In genomic region chr1:127131871-127132270, GRCm38 (mm10) we compare ENCODE assay signal across 24 mouse cellular contexts.
DNase-seq lines count a peak whose midpoint lies in the region; ATAC-seq and TF ChIP-seq lines count a peak whose summit lies in the region.
"Had no signal": no experiment of that assay in that cellular context is flagged by ENCODE, and none has a peak within 500 bp of the region (broad histone marks: within the 10 kb centered on the region; RNA-seq: fewer than 3 reads in every experiment).

No protein-coding gene starts in this region.

- H3K27me3 ChIP-seq in liver, adult 2 months (ENCODE audit: control insufficient read depth, insufficient read depth, low read length): no peaks in the 10 kb centered on the region
- no peaks in the 10 kb centered on the region for H3K27me3 ChIP-seq in liver, embryonic 11.5 days (replicated peaks; ENCODE audit: control insufficient read depth, insufficient read depth, low read length)
- no peaks in the 10 kb centered on the region for H3K27me3 ChIP-seq in midbrain, embryonic 11.5 days (ENCODE audit: control insufficient read depth, insufficient read depth, low read length)
- H3K27me3 ChIP-seq in midbrain, embryonic 14.5 days (ENCODE audit: control insufficient read depth, insufficient read depth, low read length): no peaks in the 10 kb centered on the region
- H3K27me3 ChIP-seq in stomach, embryonic 16.5 days (ENCODE audit: control insufficient read depth, insufficient read depth, low read length): no peaks in the 10 kb centered on the region
- H3K27me3 ChIP-seq: CH12.LX; embryonic facial prominence, embryonic 12.5 days; forebrain, embryonic 13.5 days; Patski had no signal

- no peak overlapping the region for H3K4me3 ChIP-seq in liver, adult 2 months (ENCODE audit: insufficient read depth, low read depth, low read length)
- no peak overlapping the region for H3K4me3 ChIP-seq in liver, embryonic 11.5 days (ENCODE audit: low read depth, low read length)
- H3K4me3 ChIP-seq in midbrain, embryonic 11.5 days (ENCODE audit: low read depth, low read length): no peak overlapping the region
- H3K4me3 ChIP-seq in midbrain, embryonic 14.5 days (replicated peaks; ENCODE audit: low read depth, low read length): no peak overlapping the region
- H3K4me3 ChIP-seq in stomach, embryonic 16.5 days (replicated peaks; ENCODE audit: low read length): no peak overlapping the region
- H3K4me3 ChIP-seq: embryonic facial prominence, embryonic 10.5 days; embryonic facial prominence, embryonic 12.5 days; forebrain, embryonic 13.5 days had no signal

- ATAC-seq in liver, embryonic 11.5 days (replicated peaks; ENCODE audit: low FRiP score): no peak
- peak; percentile 68; the same call in 1 of the 2 replicates for ATAC-seq in midbrain, embryonic 11.5 days (ENCODE audit: low FRiP score)
- ATAC-seq in midbrain, embryonic 14.5 days (ENCODE audit: low FRiP score, low TSS enrichment): no peak
- peak; percentile 60; the same call in 1 of the 2 replicates for ATAC-seq in stomach, embryonic 16.5 days (ENCODE audit: insufficient read depth, low FRiP score)
- ATAC-seq: activated CD4-positive, CD25-positive, alpha-beta regulatory T cell, adult 4 months; CD4-positive, CD25-positive, alpha-beta regulatory T cell, adult 4 months; forebrain, embryonic 13.5 days; Patski had no signal

- H3K9me3 ChIP-seq in liver, embryonic 11.5 days (ENCODE audit: control insufficient read depth, low read length): no peaks in the 10 kb centered on the region
- no peaks in the 10 kb centered on the region for H3K9me3 ChIP-seq in midbrain, embryonic 11.5 days (ENCODE audit: control insufficient read depth, low read length)
- H3K9me3 ChIP-seq in midbrain, embryonic 14.5 days (ENCODE audit: control insufficient read depth, low read length): no peaks in the 10 kb centered on the region
- no peaks in the 10 kb centered on the region for H3K9me3 ChIP-seq in stomach, embryonic 16.5 days (replicated peaks; ENCODE audit: control insufficient read depth, low read length)
- H3K9me3 ChIP-seq: embryonic facial prominence, embryonic 10.5 days; embryonic facial prominence, embryonic 12.5 days; forebrain, embryonic 13.5 days had no signal

- TF ChIP-seq POLR2A in liver, adult 2 months (IDR thresholded peaks at IDR 0.05; ENCODE audit: extremely low read depth, insufficient read depth, low read length): no peak

- no peaks in the 10 kb centered on the region for H3K79me2 ChIP-seq in liver, adult 2 months (ENCODE audit: control insufficient read depth, insufficient read depth, low read length)

- no peak overlapping the region for H3K27ac ChIP-seq in liver, adult 2 months (replicated peaks; ENCODE audit: insufficient read depth, low read depth, low read length)
- H3K27ac ChIP-seq in liver, embryonic 11.5 days (ENCODE audit: low read depth, low read length): no peak overlapping the region
- no peak overlapping the region for H3K27ac ChIP-seq in midbrain, embryonic 11.5 days (ENCODE audit: low read depth, low read length)
- no peak overlapping the region for H3K27ac ChIP-seq in midbrain, embryonic 14.5 days (replicated peaks; ENCODE audit: low read depth, low read length)
- H3K27ac ChIP-seq in stomach, embryonic 16.5 days (ENCODE audit: low read length): no peak overlapping the region
- H3K27ac ChIP-seq: embryonic facial prominence, embryonic 10.5 days; embryonic facial prominence, embryonic 12.5 days; forebrain, embryonic 13.5 days had no signal

- H3K4me1 ChIP-seq in liver, adult 2 months (ENCODE audit: control insufficient read depth, insufficient read depth, low read length): no peaks in the 10 kb centered on the region
- no peaks in the 10 kb centered on the region for H3K4me1 ChIP-seq in liver, embryonic 11.5 days (replicated peaks; ENCODE audit: control insufficient read depth, insufficient read depth, low read length)
- H3K4me1 ChIP-seq in midbrain, embryonic 11.5 days (ENCODE audit: control insufficient read depth, insufficient read depth, low read length): no peaks in the 10 kb centered on the region
- H3K4me1 ChIP-seq in midbrain, embryonic 14.5 days (ENCODE audit: control insufficient read depth, insufficient read depth, low read length): no peaks in the 10 kb centered on the region
- H3K4me1 ChIP-seq in stomach, embryonic 16.5 days (ENCODE audit: control insufficient read depth, insufficient read depth, low read length): no peaks in the 10 kb centered on the region
- H3K4me1 ChIP-seq: embryonic facial prominence, embryonic 10.5 days; embryonic facial prominence, embryonic 12.5 days; forebrain, embryonic 13.5 days had no signal

- 31% methylated on average over 5 of the region's 5 CpGs for WGBS in liver, adult 2 months
- 75% methylated on average over 5 of the region's 5 CpGs for WGBS in liver, embryonic 11.5 days
- 78% methylated on average over 5 of the region's 5 CpGs for WGBS in midbrain, embryonic 11.5 days
- 86% methylated on average over 5 of the region's 5 CpGs for WGBS in midbrain, embryonic 14.5 days
- WGBS in stomach, embryonic 16.5 days: 52% methylated on average over 5 of the region's 5 CpGs

- H3K4me2 ChIP-seq in liver, embryonic 11.5 days: no peak overlapping the region
- no peak overlapping the region for H3K4me2 ChIP-seq in midbrain, embryonic 11.5 days
- H3K4me2 ChIP-seq in midbrain, embryonic 14.5 days (ENCODE audit: low read length): no peak overlapping the region
- H3K4me2 ChIP-seq in stomach, embryonic 16.5 days (ENCODE audit: low read depth, low read length): no peak overlapping the region
- H3K4me2 ChIP-seq: embryonic facial prominence, embryonic 12.5 days; forebrain, embryonic 13.5 days had no signal

- no peak for TF ChIP-seq CTCF in liver, adult 2 months (IDR thresholded peaks at IDR 0.05; ENCODE audit: low read depth, low read length)

- H3K9ac ChIP-seq in liver, adult 2 months (ENCODE audit: low read depth, low read length): no peak overlapping the region
- no peak overlapping the region for H3K9ac ChIP-seq in liver, embryonic 11.5 days (ENCODE audit: low read depth, low read length)
- no peak overlapping the region for H3K9ac ChIP-seq in midbrain, embryonic 11.5 days (ENCODE audit: low read length)
- H3K9ac ChIP-seq in midbrain, embryonic 14.5 days (replicated peaks; ENCODE audit: low read length): no peak overlapping the region
- no peak overlapping the region for H3K9ac ChIP-seq in stomach, embryonic 16.5 days (ENCODE audit: low read length)
- H3K9ac ChIP-seq: embryonic facial prominence, embryonic 12.5 days; forebrain, embryonic 13.5 days had no signal

- H3K36me3 ChIP-seq in liver, adult 2 months (ENCODE audit: control insufficient read depth, insufficient read depth, low read length): no peaks in the 10 kb centered on the region
- H3K36me3 ChIP-seq in liver, embryonic 11.5 days (ENCODE audit: control insufficient read depth, insufficient read depth, low read length): no peaks in the 10 kb centered on the region
- H3K36me3 ChIP-seq in midbrain, embryonic 11.5 days (ENCODE audit: control insufficient read depth, insufficient read depth, low read length): no peaks in the 10 kb centered on the region
- H3K36me3 ChIP-seq in midbrain, embryonic 14.5 days (ENCODE audit: control insufficient read depth, insufficient read depth, low read length): no peaks in the 10 kb centered on the region
- no peaks in the 10 kb centered on the region for H3K36me3 ChIP-seq in stomach, embryonic 16.5 days (ENCODE audit: control insufficient read depth, insufficient read depth, low read length)
- H3K36me3 ChIP-seq: embryonic facial prominence, embryonic 10.5 days; embryonic facial prominence, embryonic 12.5 days; G1E had no signal

- DNase-seq in heart, adult 11 months: peak; percentile 28
- no peak for DNase-seq in heart, adult 8-10 months (ENCODE audit: low spot score)
- peak; percentile 26 for DNase-seq in liver, adult 2 months (ENCODE audit: extremely low read depth, low read depth, low spot score)
- DNase-seq in liver, embryonic 11.5 days (ENCODE audit: low spot score): no peak
- no peak for DNase-seq in midbrain, embryonic 11.5 days (ENCODE audit: low spot score, missing footprints)
- DNase-seq in midbrain, embryonic 14.5 days: no peak
- DNase-seq: adrenal gland, adult 8-10 months; adrenal gland, postnatal 14 days; adrenal gland, postnatal 36 days; B cell, adult 2 months; cerebellum, adult 11-12 months; cerebellum, adult 2 months; cerebellum, adult 9-10 months; cerebellum, postnatal 10 days; cerebellum, postnatal 25 days had no signal

Comparison
In these comparisons a context has a peak if more than half of its experiments do, and no peak if none do; other contexts are left out.
1. DNase-seq: peak in heart, adult 11 months (single experiment) and liver, adult 2 months (single experiment); none in heart, adult 8-10 months (single experiment), liver, embryonic 11.5 days (single experiment), midbrain, embryonic 11.5 days (single experiment) and midbrain, embryonic 14.5 days (single experiment).
2. ATAC-seq: peak in midbrain, embryonic 11.5 days (single experiment) and stomach, embryonic 16.5 days (single experiment); none in liver, embryonic 11.5 days (single experiment) and midbrain, embryonic 14.5 days (single experiment).